Mouse (Mus musculus): ENCODE data around the gene Gm7849.
"Not testable (repeated sequence)": the region's sequence is repeated elsewhere in the genome, so short reads cannot be mapped to it uniquely, and the experiment has no call there.

The Gm7849 gene

DNA sequence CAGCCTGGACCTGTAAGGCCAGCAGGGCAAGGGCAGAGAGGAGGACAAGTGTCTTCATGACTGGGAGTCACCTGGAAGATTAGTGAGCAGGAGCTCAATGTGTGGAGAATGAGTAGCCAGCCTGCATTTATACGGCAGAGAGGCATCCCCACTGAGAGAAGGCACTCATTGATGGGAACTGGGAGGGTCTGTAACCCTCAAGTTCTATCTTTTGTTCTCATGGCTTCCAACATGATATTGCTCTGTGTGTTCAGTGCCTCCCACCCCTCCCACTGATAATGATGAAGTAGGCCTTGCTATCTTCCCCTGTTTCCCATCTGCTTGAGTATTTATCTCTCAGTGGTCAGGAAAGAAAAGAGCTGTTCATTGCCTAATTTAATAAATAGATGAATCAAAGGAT lies at the start of gene Gm7849:
TSS of gene Gm7849 (minus strand) at position 101 of the 400 bp plus-strand sequence.
- DNase-seq (ENCODE audit: extremely low spot score, low spot score) = not testable (repeated sequence)

DNA sequence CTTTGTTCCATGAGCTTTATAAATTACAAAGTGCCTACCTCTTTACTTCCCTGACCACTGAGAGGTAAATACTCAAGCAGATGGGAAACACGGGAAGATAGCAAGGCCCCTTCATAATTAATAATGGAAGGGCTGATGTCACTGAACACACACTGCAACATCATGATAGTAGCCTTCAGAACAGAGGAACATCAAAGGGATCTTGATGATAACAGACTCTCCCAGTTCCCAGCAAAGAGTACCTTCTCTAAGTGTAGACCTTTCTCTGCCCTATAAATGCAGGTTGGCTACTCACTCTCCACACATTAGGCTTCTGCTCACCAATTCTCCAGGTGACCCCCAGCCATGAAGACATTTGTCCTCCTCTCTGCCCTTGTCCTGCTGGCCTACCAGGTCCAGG lies 29.2 kb downstream of the Gm7849 start, which contains the start of gene Defa36:
TSS of gene Defa36 (plus strand) at position 301 of the 400 bp plus-strand sequence.
- not testable (repeated sequence) for DNase-seq (ENCODE audit: extremely low spot score, low spot score)

Data from neural tube, embryonic 10.5 days (tissue).